Mouse (Mus musculus) liver, adult 2 months (tissue): ENCODE data around the gene Trappc10.

Experiments used
- CTCF ChIP-seq: fragments of 200-500 bp; IDR thresholded peaks from 2 replicates; pipeline ENCODE4 v1.5.1; 2011; ENCODE audit warnings: low read depth, low read length, control low read depth
- POLR2A ChIP-seq: fragments of 200-500 bp; IDR thresholded peaks from 2 replicates; pipeline ENCODE4 v1.6.1; 2011; ENCODE audit warnings: low read length, control low read depth; ENCODE audit not compliant: insufficient read depth; ENCODE audit errors: extremely low read depth

- TF ChIP-seq CTCF (no peak), POLR2A (no peak)
These were observed 28.5 kb upstream of the Trappc10 start for GRCm38 (mm10) chr10:78272932-78273331.
